Mouse (Mus musculus): ENCODE measurements around the gene Rin1. TPM values are rescaled to one million over a fixed set of nuclear protein-coding genes. Genes with fewer than 3 reads are reported as not detected.

The Rin1 gene
- total and polyA plus RNA-seq, 2 experiments from 2014 or later, result 1.3 to 3.1 TPM

DNA sequence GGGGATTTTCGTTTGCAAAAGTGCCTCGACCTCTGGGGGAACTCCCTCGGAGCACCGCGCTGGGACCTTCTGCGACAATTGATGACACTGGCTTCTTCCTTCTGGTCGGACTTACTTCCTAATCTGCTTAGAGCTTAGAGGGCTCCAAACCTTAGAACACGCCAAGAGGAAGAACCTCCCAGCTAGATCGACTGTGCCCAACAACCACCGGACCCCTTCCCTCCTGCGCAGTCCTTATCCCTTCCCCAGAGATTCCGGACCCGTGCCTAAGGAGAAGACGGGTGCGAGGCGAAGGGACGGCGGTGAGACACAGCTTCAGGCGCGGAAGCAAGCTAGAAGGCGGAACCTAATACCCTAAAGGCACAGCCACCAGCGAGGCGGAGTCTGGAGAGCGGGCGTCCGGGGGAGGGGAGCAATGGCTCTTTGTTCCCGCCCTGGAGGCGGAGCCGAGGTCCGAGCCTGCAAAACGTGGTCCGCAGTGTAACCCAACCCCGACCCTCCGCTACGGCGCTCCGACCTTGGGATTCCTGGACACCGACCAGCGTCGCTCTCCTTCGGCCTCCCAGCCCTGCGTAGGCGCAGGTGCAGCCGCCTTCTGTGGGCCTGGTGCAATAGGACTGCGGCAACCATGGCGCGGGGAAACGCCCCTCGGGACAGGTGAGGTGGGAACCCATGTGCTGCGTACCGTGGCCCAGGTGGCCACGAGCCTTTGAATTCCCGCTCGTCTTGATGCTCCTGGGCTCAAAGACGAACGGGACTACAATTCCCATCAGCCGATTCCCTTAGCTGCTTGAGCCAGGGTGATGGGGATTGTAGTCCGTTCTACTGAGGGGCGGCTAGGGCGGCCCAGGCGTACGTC is 26.4 kb upstream of the Rin1 start, which contains the start of gene Slc29a2:
TSS of gene Slc29a2 (plus strand) at position 240 of the 859 bp plus-strand sequence.
- ATAC-seq (ENCODE audit: insufficient read depth, low read depth), result peak; percentile 97
- peak within 1 kb of the TSS; percentile 79 for H3K4me2 ChIP-seq (ENCODE audit: low read depth, low read length)
- no peaks in the 10 kb centered on the region for H3K9me3 ChIP-seq (replicated peaks; ENCODE audit: control insufficient read depth, low read length)
- H3K9ac ChIP-seq (replicated peaks; ENCODE audit: low read depth, low read length), result peak within 1 kb of the TSS; percentile 69
- under 1% methylated on average over 62 of the region's 62 CpGs for WGBS
- H3K27ac ChIP-seq (ENCODE audit: low read depth), result peak within 1 kb of the TSS; percentile 93
- DNase-seq (ENCODE audit: low spot score), result peak; percentile 94
- peak within 1 kb of the TSS; percentile 58 for H3K4me3 ChIP-seq (ENCODE audit: low read depth, low read length)
- TF ChIP-seq CTCF (IDR thresholded peaks at IDR 0.05; ENCODE audit: low read depth) (no peak), EP300 (IDR thresholded peaks at IDR 0.05; ENCODE audit: low read depth) (no peak)
- H3K4me1 ChIP-seq (ENCODE audit: control insufficient read depth, insufficient read depth), result peaks cover 5% of the 10 kb centered on the region; the same call in 1 of the 2 replicates
- H3K27me3 ChIP-seq (ENCODE audit: control insufficient read depth, insufficient read depth, low read length), result no peaks in the 10 kb centered on the region
- H3K36me3 ChIP-seq (replicated peaks; ENCODE audit: control insufficient read depth, insufficient read depth, low read length), result peaks cover 20% of the 10 kb centered on the region

GRCm38 (mm10) chr19:5026111-5026510 is 24.2 kb upstream of the Rin1 start:
- Histone ChIP-seq H3K4me2 (ENCODE audit: low read depth, low read length) (no peak overlapping the region), H3K27me3 (ENCODE audit: control insufficient read depth, insufficient read depth, low read length) (no peaks in the 10 kb centered on the region), H3K4me3 (ENCODE audit: low read depth, low read length) (no peak overlapping the region), H3K9ac (replicated peaks; ENCODE audit: low read depth, low read length) (no peak overlapping the region), H3K36me3 (replicated peaks; ENCODE audit: control insufficient read depth, insufficient read depth, low read length) (peaks cover 41% of the 10 kb centered on the region), H3K9me3 (replicated peaks; ENCODE audit: control insufficient read depth, low read length) (no peaks in the 10 kb centered on the region), H3K4me1 (ENCODE audit: control insufficient read depth, insufficient read depth) (peaks cover 5% of the 10 kb centered on the region; the same call in 1 of the 2 replicates), H3K27ac (ENCODE audit: low read depth) (no peak overlapping the region)
- WGBS, result 86% methylated on average over 8 of the region's 8 CpGs
- ATAC-seq (ENCODE audit: insufficient read depth, low read depth), result no peak
- TF ChIP-seq EP300 (IDR thresholded peaks at IDR 0.05; ENCODE audit: low read depth), result no peak
- TF ChIP-seq CTCF (IDR thresholded peaks at IDR 0.05; ENCODE audit: low read depth), result no peak
- DNase-seq (ENCODE audit: low spot score), result no peak

- Histone ChIP-seq H3K36me3 (replicated peaks; ENCODE audit: control insufficient read depth, insufficient read depth, low read length) (peaks cover 40% of the 10 kb centered on the region), H3K4me1 (ENCODE audit: control insufficient read depth, insufficient read depth) (no peaks in the 10 kb centered on the region), H3K27me3 (ENCODE audit: control insufficient read depth, insufficient read depth, low read length) (no peaks in the 10 kb centered on the region), H3K4me3 (ENCODE audit: low read depth, low read length) (no peak overlapping the region), H3K9ac (replicated peaks; ENCODE audit: low read depth, low read length) (no peak overlapping the region), H3K4me2 (ENCODE audit: low read depth, low read length) (no peak overlapping the region), H3K27ac (ENCODE audit: low read depth) (no peak overlapping the region), H3K9me3 (replicated peaks; ENCODE audit: control insufficient read depth, low read length) (no peaks in the 10 kb centered on the region)
- DNase-seq (ENCODE audit: low spot score), result no peak
- TF ChIP-seq CTCF (IDR thresholded peaks at IDR 0.05; ENCODE audit: low read depth), result no peak
- no peak for TF ChIP-seq EP300 (IDR thresholded peaks at IDR 0.05; ENCODE audit: low read depth)
- ATAC-seq (ENCODE audit: insufficient read depth, low read depth), result no peak
- WGBS, result 86% methylated on average over 3 of the region's 3 CpGs
Measured at GRCm38 (mm10) chr19:5032686-5033085, 17.6 kb upstream of the Rin1 start.

DNA sequence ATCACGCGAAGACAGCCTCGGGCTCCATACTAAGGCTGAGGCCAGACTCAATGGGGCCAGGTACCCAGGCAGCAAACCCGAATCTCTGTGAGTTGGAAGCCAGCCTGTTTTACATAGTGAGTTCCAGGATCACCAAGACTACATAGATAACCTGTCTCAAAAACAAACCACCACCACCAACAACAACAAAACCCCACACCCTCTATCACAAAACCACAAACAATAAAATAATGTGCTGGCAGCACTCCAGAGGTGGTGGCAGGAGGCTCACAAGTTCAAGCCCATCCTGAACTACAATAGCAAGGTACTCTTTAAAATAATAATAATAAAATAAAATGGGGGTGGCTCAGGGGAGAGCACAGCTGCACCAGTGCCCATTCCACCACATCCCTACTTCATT is 13.7 kb upstream of the Rin1 start:
- WGBS, result 76% methylated on average over 4 of the region's 4 CpGs
- 0 out of 2 replicates have a peak, but pooled peaks cover 4% of the 10 kb centered on the region for H3K36me3 ChIP-seq (replicated peaks; ENCODE audit: control insufficient read depth, insufficient read depth, low read length)
- H3K27ac ChIP-seq (ENCODE audit: low read depth), result no peak overlapping the region
- no peak overlapping the region for H3K9ac ChIP-seq (replicated peaks; ENCODE audit: low read depth, low read length)
- no peak overlapping the region for H3K4me3 ChIP-seq (ENCODE audit: low read depth, low read length)
- DNase-seq (ENCODE audit: low spot score), result no peak
- no peak for ATAC-seq (ENCODE audit: insufficient read depth, low read depth)
- no peak for TF ChIP-seq EP300 (IDR thresholded peaks at IDR 0.05; ENCODE audit: low read depth)
- TF ChIP-seq CTCF (IDR thresholded peaks at IDR 0.05; ENCODE audit: low read depth), result no peak
- no peaks in the 10 kb centered on the region for H3K27me3 ChIP-seq (ENCODE audit: control insufficient read depth, insufficient read depth, low read length)
- H3K4me1 ChIP-seq (ENCODE audit: control insufficient read depth, insufficient read depth), result peaks cover 22% of the 10 kb centered on the region
- H3K4me2 ChIP-seq (ENCODE audit: low read depth, low read length), result no peak overlapping the region
- H3K9me3 ChIP-seq (replicated peaks; ENCODE audit: control insufficient read depth, low read length), result no peaks in the 10 kb centered on the region

DNA sequence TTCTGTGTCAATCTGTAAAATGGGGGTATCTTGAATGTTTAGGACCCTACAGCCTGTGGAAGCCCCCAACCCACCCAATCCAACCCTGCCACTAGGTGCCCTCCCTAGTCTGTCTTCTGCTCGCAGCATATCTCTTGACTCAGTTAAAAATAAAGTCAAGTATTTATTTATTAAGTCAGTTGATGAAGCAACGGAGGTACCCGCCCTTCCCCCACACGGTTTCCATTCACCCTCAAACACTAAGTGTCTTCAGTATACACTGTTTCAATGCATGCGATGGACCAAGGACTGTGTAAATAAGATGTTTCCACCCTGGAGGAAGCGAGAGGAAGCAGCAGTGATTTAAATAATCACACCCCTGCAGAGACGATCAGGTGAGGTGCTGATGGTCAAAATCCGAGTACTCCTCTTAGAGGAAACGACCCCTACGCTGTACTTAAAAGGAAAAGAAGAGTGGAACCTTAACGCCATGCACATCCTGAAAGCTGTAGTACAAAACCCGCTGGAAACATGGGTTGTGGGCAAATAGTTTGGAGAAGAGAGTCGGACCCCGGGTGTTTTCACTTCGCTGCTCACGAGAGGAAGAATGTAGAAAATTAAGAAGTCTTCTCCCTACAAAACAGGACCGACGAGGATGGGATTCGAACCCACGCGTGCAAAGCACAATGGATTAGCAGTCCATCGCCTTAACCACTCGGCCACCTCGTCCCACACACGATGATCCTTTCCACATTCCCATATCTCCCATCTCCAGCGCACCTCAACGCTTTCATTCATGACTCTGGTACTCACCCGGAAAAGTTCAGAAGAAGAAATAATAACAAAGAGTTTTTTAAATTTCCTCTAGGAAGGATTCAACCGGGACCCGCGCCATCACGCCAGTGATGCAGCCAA is 12.4 kb upstream of the Rin1 start:
- 3% methylated on average over 32 of the region's 32 CpGs for WGBS
- Histone ChIP-seq H3K36me3 (replicated peaks; ENCODE audit: control insufficient read depth, insufficient read depth, low read length) (no peaks in the 10 kb centered on the region), H3K27me3 (ENCODE audit: control insufficient read depth, insufficient read depth, low read length) (no peaks in the 10 kb centered on the region), H3K4me3 (ENCODE audit: low read depth, low read length) (peak overlapping the region; percentile 63), H3K9me3 (replicated peaks; ENCODE audit: control insufficient read depth, low read length) (no peaks in the 10 kb centered on the region), H3K4me1 (ENCODE audit: control insufficient read depth, insufficient read depth) (peaks cover 22% of the 10 kb centered on the region), H3K4me2 (ENCODE audit: low read depth, low read length) (peak overlapping the region; percentile 95), H3K27ac (ENCODE audit: low read depth) (peak overlapping the region; percentile 40; the same call in 1 of the 2 replicates), H3K9ac (replicated peaks; ENCODE audit: low read depth, low read length) (peak overlapping the region; percentile 70)
- TF ChIP-seq CTCF (IDR thresholded peaks at IDR 0.05; ENCODE audit: low read depth) (no peak), EP300 (IDR thresholded peaks at IDR 0.05; ENCODE audit: low read depth) (no peak)
- ATAC-seq (ENCODE audit: insufficient read depth, low read depth), result peak; percentile 15; the same call in 1 of the 2 replicates
- DNase-seq (ENCODE audit: low spot score), result no peak
